Mouse (Mus musculus): Measurements from ENCODE around the gene Oas2. TPM values are rescaled to one million over a fixed set of nuclear protein-coding genes. Genes with fewer than 3 reads are reported as not detected.

Oas2 gene
- polyA plus RNA-seq, 1 experiment = not detected

DNA sequence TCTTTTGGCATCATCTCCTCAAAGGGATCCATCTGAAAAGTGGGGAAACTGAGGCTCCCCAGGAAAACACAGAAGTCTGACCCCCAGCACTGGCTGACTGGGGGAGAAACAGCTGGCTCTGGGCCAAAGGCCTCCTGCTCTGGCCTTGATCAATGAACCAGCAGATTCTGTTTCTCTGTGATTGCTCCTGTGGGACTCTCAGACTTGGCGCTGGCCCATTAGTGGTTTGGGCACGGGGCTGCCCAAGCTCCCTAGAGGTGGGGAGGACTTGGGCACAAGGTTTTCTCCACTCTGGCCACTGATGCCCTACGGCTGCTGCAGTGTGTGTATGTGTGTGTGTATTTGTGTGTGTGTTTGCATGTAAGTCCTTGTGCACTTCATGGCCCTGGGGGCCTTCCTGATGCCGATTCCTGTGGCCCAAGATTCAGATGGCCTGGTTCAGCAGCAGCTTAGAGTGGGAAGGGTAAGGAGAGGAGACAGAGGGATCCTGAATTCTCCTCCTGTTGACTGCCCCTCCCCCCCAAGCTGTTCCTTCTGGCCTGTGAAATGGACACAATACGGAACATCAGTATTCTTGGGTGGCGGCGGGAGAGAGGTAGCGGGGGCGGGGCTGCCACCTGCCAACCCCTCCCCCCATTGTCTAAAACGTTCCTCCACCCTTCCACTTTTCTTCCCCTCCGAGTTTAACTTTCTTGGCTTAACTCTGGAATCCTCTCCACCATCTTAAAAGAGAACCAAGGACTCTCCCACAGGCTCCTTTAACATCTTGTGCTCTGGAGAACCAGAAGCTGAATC, 48.5 kb downstream of the Oas2 start:
- Histone ChIP-seq H3K4me3 (ENCODE audit: insufficient read depth, poor library complexity, severe bottlenecking) (no peak overlapping the region), H3K79me3 (ENCODE audit: low read depth) (no peaks in the 10 kb centered on the region), H3K36me3 (ENCODE audit: control insufficient read depth, insufficient read depth) (no peaks in the 10 kb centered on the region), H3K79me2 (ENCODE audit: control insufficient read depth, insufficient read depth) (no peaks in the 10 kb centered on the region), H3ac (ENCODE audit: control insufficient read depth, insufficient read length, low read depth) (no peak overlapping the region), H3K27me3 (ENCODE audit: control insufficient read depth, insufficient read depth, insufficient read length) (peaks cover 70% of the 10 kb centered on the region)
- TF ChIP-seq CEBPB (IDR thresholded peaks at IDR 0.05; ENCODE audit: low read depth) = no peak
- TF ChIP-seq MYOG (IDR thresholded peaks at IDR 0.05; ENCODE audit: control insufficient read depth, extremely low read depth, insufficient read length) = no peak
- TF ChIP-seq MAX (IDR thresholded peaks at IDR 0.05) = no peak

DNA sequence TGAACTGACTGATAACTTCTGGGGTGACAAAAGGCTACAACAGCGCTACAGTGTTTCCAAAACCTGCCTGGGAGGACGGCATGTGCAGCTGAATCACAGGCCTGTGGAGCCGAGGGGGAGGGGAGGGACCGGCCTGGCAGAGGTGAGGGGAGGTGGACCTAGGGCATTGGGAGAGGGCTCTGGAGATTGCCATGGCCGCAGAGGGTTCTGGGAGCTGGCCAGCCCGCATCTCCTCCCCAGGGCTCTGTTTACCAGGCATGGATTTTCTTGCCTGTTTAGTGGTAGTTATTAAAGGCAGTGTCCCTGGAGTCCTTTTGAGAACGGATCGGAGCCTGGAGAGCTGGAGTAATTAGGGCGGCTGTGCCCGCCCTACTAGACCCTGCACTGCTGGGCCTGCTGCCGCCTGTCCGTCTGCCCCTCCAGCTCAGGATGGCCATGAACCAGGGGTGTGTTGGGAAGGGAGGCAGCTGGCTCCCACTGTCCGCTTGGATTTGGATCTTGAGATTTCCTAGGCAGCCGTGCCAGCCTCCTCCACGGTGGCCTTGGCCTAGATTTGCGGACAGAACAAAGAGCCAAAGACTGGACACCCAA, 50.8 kb downstream of the Oas2 start:
- H3K79me3 ChIP-seq (ENCODE audit: low read depth) = no peaks in the 10 kb centered on the region
- H3K4me3 ChIP-seq (ENCODE audit: insufficient read depth, poor library complexity, severe bottlenecking) = no peak overlapping the region
- no peaks in the 10 kb centered on the region for H3K79me2 ChIP-seq (ENCODE audit: control insufficient read depth, insufficient read depth)
- H3K27me3 ChIP-seq (ENCODE audit: control insufficient read depth, insufficient read depth, insufficient read length) = peaks cover 74% of the 10 kb centered on the region
- TF ChIP-seq MAX (IDR thresholded peaks at IDR 0.05) (no peak), USF1 (IDR thresholded peaks at IDR 0.05; ENCODE audit: low read depth) (no peak), CTCF (IDR thresholded peaks at IDR 0.05; ENCODE audit: control insufficient read depth, insufficient read depth, insufficient read length) (no peak), MYOG (IDR thresholded peaks at IDR 0.05; ENCODE audit: control insufficient read depth, extremely low read depth, insufficient read length) (no peak), MYOD1 (IDR thresholded peaks at IDR 0.05; ENCODE audit: control insufficient read depth, insufficient read length, low read depth) (no peak), FOSL1 (IDR thresholded peaks at IDR 0.05; ENCODE audit: insufficient read depth, low read length, poor library complexity, severe bottlenecking) (no peak), CEBPB (IDR thresholded peaks at IDR 0.05; ENCODE audit: low read depth) (no peak)
- no peaks in the 10 kb centered on the region for H3K36me3 ChIP-seq (ENCODE audit: control insufficient read depth, insufficient read depth)
- H3ac ChIP-seq (ENCODE audit: control insufficient read depth, insufficient read length, low read depth) = no peak overlapping the region

DNA sequence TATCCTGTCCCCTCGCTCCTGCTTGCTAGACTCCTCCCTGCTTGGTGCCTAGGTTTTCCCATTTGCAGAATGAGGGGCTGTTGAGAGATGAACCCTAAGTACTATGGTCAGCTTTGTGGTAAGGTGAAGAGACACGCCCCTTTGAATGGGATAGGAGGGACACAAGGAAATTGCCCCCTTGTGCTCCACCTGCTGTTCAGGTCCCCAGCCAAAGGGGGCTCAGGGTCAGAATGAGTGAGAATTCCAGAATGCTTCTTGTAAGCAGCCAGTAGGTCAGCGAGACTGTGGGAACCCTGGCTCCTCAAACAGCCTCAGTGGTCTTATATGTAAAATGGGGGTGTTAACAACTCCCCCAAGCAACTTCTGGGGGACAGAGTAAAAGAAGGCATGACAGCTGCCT, 51.5 kb downstream of the Oas2 start:
- no peaks in the 10 kb centered on the region for H3K79me3 ChIP-seq (ENCODE audit: low read depth)
- H3ac ChIP-seq (ENCODE audit: control insufficient read depth, insufficient read length, low read depth) = no peak overlapping the region
- peaks cover 69% of the 10 kb centered on the region for H3K27me3 ChIP-seq (ENCODE audit: control insufficient read depth, insufficient read depth, insufficient read length)
- no peaks in the 10 kb centered on the region for H3K79me2 ChIP-seq (ENCODE audit: control insufficient read depth, insufficient read depth)
- H3K36me3 ChIP-seq (ENCODE audit: control insufficient read depth, insufficient read depth) = no peaks in the 10 kb centered on the region
- TF ChIP-seq CTCF (IDR thresholded peaks at IDR 0.05; ENCODE audit: control insufficient read depth, insufficient read depth, insufficient read length) = no peak
- no peak for TF ChIP-seq MYOD1 (IDR thresholded peaks at IDR 0.05; ENCODE audit: control insufficient read depth, insufficient read length, low read depth)
- no peak for TF ChIP-seq MYOG (IDR thresholded peaks at IDR 0.05; ENCODE audit: control insufficient read depth, extremely low read depth, insufficient read length)
- TF ChIP-seq CEBPB (IDR thresholded peaks at IDR 0.05; ENCODE audit: low read depth) = no peak
- TF ChIP-seq MAX (IDR thresholded peaks at IDR 0.05) = no peak
- no peak for TF ChIP-seq FOSL1 (IDR thresholded peaks at IDR 0.05; ENCODE audit: insufficient read depth, low read length, poor library complexity, severe bottlenecking)
- TF ChIP-seq USF1 (IDR thresholded peaks at IDR 0.05; ENCODE audit: low read depth) = no peak
- no peak overlapping the region for H3K4me3 ChIP-seq (ENCODE audit: insufficient read depth, poor library complexity, severe bottlenecking)

DNA sequence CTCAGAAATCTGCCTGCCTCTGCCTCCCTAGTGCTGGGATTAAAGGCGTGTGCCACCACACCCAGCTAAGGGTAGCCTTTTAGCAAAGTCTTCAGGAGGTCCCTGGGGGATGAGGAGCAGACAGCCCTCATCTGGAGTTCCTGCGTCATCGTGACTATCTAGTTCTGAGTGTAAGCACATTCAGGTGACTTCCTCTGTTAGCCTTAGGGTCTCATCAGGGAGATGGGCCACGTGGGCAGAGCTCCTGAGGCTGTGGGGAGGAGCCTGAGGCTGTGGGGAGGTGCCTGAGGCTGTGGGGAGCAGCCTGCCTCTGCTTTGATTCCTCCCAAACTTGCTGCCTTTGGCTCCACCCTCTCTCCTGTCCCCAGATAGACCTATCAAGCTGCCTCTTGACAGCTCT, 52.8 kb downstream of the Oas2 start:
- Histone ChIP-seq H3K4me3 (ENCODE audit: insufficient read depth, poor library complexity, severe bottlenecking) (no peak overlapping the region), H3ac (ENCODE audit: control insufficient read depth, insufficient read length, low read depth) (no peak overlapping the region), H3K79me3 (ENCODE audit: low read depth) (no peaks in the 10 kb centered on the region), H3K79me2 (ENCODE audit: control insufficient read depth, insufficient read depth) (no peaks in the 10 kb centered on the region), H3K27me3 (ENCODE audit: control insufficient read depth, insufficient read depth, insufficient read length) (peaks cover 74% of the 10 kb centered on the region), H3K36me3 (ENCODE audit: control insufficient read depth, insufficient read depth) (no peaks in the 10 kb centered on the region)
- TF ChIP-seq CTCF (IDR thresholded peaks at IDR 0.05; ENCODE audit: control insufficient read depth, insufficient read depth, insufficient read length) (no peak), CEBPB (IDR thresholded peaks at IDR 0.05; ENCODE audit: low read depth) (no peak), MYOD1 (IDR thresholded peaks at IDR 0.05; ENCODE audit: control insufficient read depth, insufficient read length, low read depth) (no peak), MAX (IDR thresholded peaks at IDR 0.05) (no peak), FOSL1 (IDR thresholded peaks at IDR 0.05; ENCODE audit: insufficient read depth, low read length, poor library complexity, severe bottlenecking) (no peak), USF1 (IDR thresholded peaks at IDR 0.05; ENCODE audit: low read depth) (no peak), MYOG (IDR thresholded peaks at IDR 0.05; ENCODE audit: control insufficient read depth, extremely low read depth, insufficient read length) (no peak)

DNA sequence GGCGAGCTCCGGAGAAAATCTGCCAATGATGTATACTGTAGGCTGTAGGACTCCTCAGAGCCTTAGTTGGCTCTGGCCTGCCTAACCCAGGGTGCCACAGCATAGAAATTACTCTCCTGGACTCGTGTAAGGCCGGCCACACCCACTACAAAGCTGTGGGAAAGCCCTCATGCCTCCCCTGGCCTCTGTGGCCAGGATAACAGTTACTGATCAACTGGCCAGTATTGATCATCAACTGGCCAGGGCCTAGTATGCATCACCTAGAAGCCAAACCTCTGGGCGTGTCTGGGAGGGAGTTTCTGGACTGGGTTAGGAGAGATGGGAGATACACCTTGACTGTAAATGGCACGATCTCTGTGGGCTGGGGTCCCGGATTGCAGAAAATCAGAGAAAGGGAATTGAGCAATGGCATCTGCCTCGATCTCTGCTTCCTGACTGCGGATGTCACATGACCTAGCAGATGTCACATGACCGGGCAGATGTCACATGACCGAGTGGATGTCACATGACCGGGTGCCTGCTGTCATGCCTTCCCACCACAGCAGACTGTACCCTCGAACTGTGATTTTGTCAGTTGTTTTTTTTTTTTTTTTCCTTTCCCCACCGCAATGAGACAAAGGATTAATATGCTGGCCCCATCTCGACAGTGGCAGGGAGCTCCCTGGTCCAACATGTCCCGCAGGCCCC, 53.5 kb downstream of the Oas2 start:
- Histone ChIP-seq H3K79me3 (ENCODE audit: low read depth) (no peaks in the 10 kb centered on the region), H3K36me3 (ENCODE audit: control insufficient read depth, insufficient read depth) (no peaks in the 10 kb centered on the region), H3K4me3 (ENCODE audit: insufficient read depth, poor library complexity, severe bottlenecking) (no peak overlapping the region), H3K27me3 (ENCODE audit: control insufficient read depth, insufficient read depth, insufficient read length) (peaks cover 80% of the 10 kb centered on the region), H3ac (ENCODE audit: control insufficient read depth, insufficient read length, low read depth) (no peak overlapping the region), H3K79me2 (ENCODE audit: control insufficient read depth, insufficient read depth) (no peaks in the 10 kb centered on the region)
- peak; percentile 89 for TF ChIP-seq USF1 (IDR thresholded peaks at IDR 0.05; ENCODE audit: low read depth)
- no peak for TF ChIP-seq CEBPB (IDR thresholded peaks at IDR 0.05; ENCODE audit: low read depth)
- TF ChIP-seq MYOD1 (IDR thresholded peaks at IDR 0.05; ENCODE audit: control insufficient read depth, insufficient read length, low read depth) = no peak
- no peak for TF ChIP-seq MAX (IDR thresholded peaks at IDR 0.05)

Measured in C2C12 (cell line).